Mouse (Mus musculus) subcutaneous adipose tissue, adult 2 months (tissue): ENCODE results near the gene Nrbf2. TPM values are rescaled to one million over a fixed set of nuclear protein-coding genes. Genes with fewer than 3 reads are reported as not detected.

Experiments used
- polyA plus RNA-seq: library from polyadenylated mRNA; depleted of rRNA; stranded (reverse); fragments of >200 nt; gene quantifications from 2 replicates; pipeline ENCODE4 v1.2.3, GENCODE M21; 2012; ENCODE audit warnings: low replicate concordance; rRNA removed

The Nrbf2 gene
- 12.2 and 12.6 TPM in 2 replicates for polyA plus RNA-seq

GRCm38 (mm10) chr10:67285176-67285814 is at the start of gene Nrbf2:
Nrbf2 (minus strand) TSS chr10:67285305.

Other genes with a start within 250 kb of the Nrbf2 start
- gene Jmjd1c, start 189.2 kb downstream of the Nrbf2 start, polyA plus RNA-seq = 8.6 and 21.9 TPM in 2 replicates
- gene Reep3, start 188.4 kb downstream of the Nrbf2 start, polyA plus RNA-seq = 28.4 and 46.0 TPM in 2 replicates